Mouse (Mus musculus) cerebellum, adult 11 months (tissue): ENCODE data around the gene Agap1.

Experiments used
- DNase-seq: peaks from one replicate; pipeline ENCODE4 v3.0.0; 2022

The Agap1 gene

GRCm38 (mm10) chr1:89674681-89675080 is 220.1 kb downstream of the Agap1 start:
- DNase-seq, result no peak

- DNase-seq, result peak; percentile 75
These were observed 221.8 kb downstream of the Agap1 start for GRCm38 (mm10) chr1:89676411-89676810.

GRCm38 (mm10) chr1:89680673-89681072 is 226.1 kb downstream of the Agap1 start:
- DNase-seq, result no peak

- DNase-seq, result no peak
These were observed 234.3 kb downstream of the Agap1 start for GRCm38 (mm10) chr1:89688914-89689313.

GRCm38 (mm10) chr1:89689544-89690212 is 235.1 kb downstream of the Agap1 start:
- no peak for DNase-seq

- no peak for DNase-seq
These were observed 236.5 kb downstream of the Agap1 start for GRCm38 (mm10) chr1:89691096-89691495.

- DNase-seq, result no peak
These were observed 237.8 kb downstream of the Agap1 start for GRCm38 (mm10) chr1:89692420-89692819.

- DNase-seq, result no peak
These were observed 240.3 kb downstream of the Agap1 start for GRCm38 (mm10) chr1:89694916-89695315.

- DNase-seq, result no peak
These were observed 242.6 kb downstream of the Agap1 start for GRCm38 (mm10) chr1:89697241-89697640.

- DNase-seq, result no peak
These were observed 245.6 kb downstream of the Agap1 start for GRCm38 (mm10) chr1:89700166-89700565.

- no peak for DNase-seq
These were observed 246.6 kb downstream of the Agap1 start for GRCm38 (mm10) chr1:89701162-89701730.

GRCm38 (mm10) chr1:89703294-89703693 is 248.7 kb downstream of the Agap1 start:
- no peak for DNase-seq

- no peak for DNase-seq
These were observed 251.1 kb downstream of the Agap1 start for GRCm38 (mm10) chr1:89705670-89706069.

GRCm38 (mm10) chr1:89706862-89707261 is 252.3 kb downstream of the Agap1 start:
- DNase-seq, result no peak

GRCm38 (mm10) chr1:89707756-89708480 is 253.3 kb downstream of the Agap1 start:
- no peak for DNase-seq

GRCm38 (mm10) chr1:89709824-89710223 is 255.2 kb downstream of the Agap1 start:
- DNase-seq, result no peak

GRCm38 (mm10) chr1:89713681-89714080 is 259.1 kb downstream of the Agap1 start:
- DNase-seq, result no peak

GRCm38 (mm10) chr1:89714165-89714980 is 259.8 kb downstream of the Agap1 start:
- DNase-seq, result no peak

GRCm38 (mm10) chr1:89716234-89716633 is 261.6 kb downstream of the Agap1 start:
- DNase-seq, result no peak

- DNase-seq, result no peak
These were observed 262.5 kb downstream of the Agap1 start for GRCm38 (mm10) chr1:89717100-89717499.

GRCm38 (mm10) chr1:89718782-89719403 is 264.3 kb downstream of the Agap1 start:
- no peak for DNase-seq

GRCm38 (mm10) chr1:89724141-89724540 is 269.5 kb downstream of the Agap1 start:
- DNase-seq, result no peak

GRCm38 (mm10) chr1:89724555-89724954 is 269.9 kb downstream of the Agap1 start:
- no peak for DNase-seq
